Mouse (Mus musculus): ENCODE measurements around the gene Gprc5c. TPM values are rescaled to one million over a fixed set of nuclear protein-coding genes. Genes with fewer than 3 reads are reported as not detected.
A peak's percentile ranks its signal among the peaks of the same experiment; 100 is the strongest.
"Not testable (repeated sequence)": the region's sequence is repeated elsewhere in the genome, so short reads cannot be mapped to it uniquely, and the experiment has no call there.

Gprc5c gene
- total RNA-seq, 2 experiments from 2014 or later = not detected

GRCm38 (mm10) chr11:114890542-114890941 is 39.6 kb downstream of the Gprc5c start:
- ATAC-seq (replicated peaks; ENCODE audit: low FRiP score, poor library complexity, severe bottlenecking) = no peak

- ATAC-seq (replicated peaks; ENCODE audit: low FRiP score, poor library complexity, severe bottlenecking) = no peak
Observed at GRCm38 (mm10) chr11:114896085-114896484, 45.1 kb downstream of the Gprc5c start.

GRCm38 (mm10) chr11:114898026-114898425 is 47.1 kb downstream of the Gprc5c start:
- ATAC-seq (replicated peaks; ENCODE audit: low FRiP score, poor library complexity, severe bottlenecking) = no peak

GRCm38 (mm10) chr11:114903224-114903623 is 52.3 kb downstream of the Gprc5c start:
- no peak for ATAC-seq (replicated peaks; ENCODE audit: low FRiP score, poor library complexity, severe bottlenecking)

GRCm38 (mm10) chr11:114907567-114907966 is 56.6 kb downstream of the Gprc5c start:
- no peak for ATAC-seq (replicated peaks; ENCODE audit: low FRiP score, poor library complexity, severe bottlenecking)

- no peak for ATAC-seq (replicated peaks; ENCODE audit: low FRiP score, poor library complexity, severe bottlenecking)
Observed at GRCm38 (mm10) chr11:114908086-114908485, 57.1 kb downstream of the Gprc5c start.

- not testable (repeated sequence) for ATAC-seq (replicated peaks; ENCODE audit: low FRiP score, poor library complexity, severe bottlenecking)
Observed at GRCm38 (mm10) chr11:114909538-114909937, 58.6 kb downstream of the Gprc5c start.

GRCm38 (mm10) chr11:114912847-114913246 is 61.9 kb downstream of the Gprc5c start:
- 0 out of 2 replicates have a peak, but pooled peaks have one; percentile 43 for ATAC-seq (replicated peaks; ENCODE audit: low FRiP score, poor library complexity, severe bottlenecking)

- no peak for ATAC-seq (replicated peaks; ENCODE audit: low FRiP score, poor library complexity, severe bottlenecking)
Observed at GRCm38 (mm10) chr11:114914978-114915377, 64.0 kb downstream of the Gprc5c start.

- ATAC-seq (replicated peaks; ENCODE audit: low FRiP score, poor library complexity, severe bottlenecking) = no peak
Observed at GRCm38 (mm10) chr11:114917120-114917519, 66.2 kb downstream of the Gprc5c start.

Other genes starting within 250 kb of the Gprc5c start
- gene Rpl38, start 182.6 kb upstream of the Gprc5c start, total RNA-seq (2015; ENCODE audit: low replicate concordance) = 369 and 378 TPM in 2 replicates
- gene Rpl38, start 182.6 kb upstream of the Gprc5c start, total RNA-seq (2017; ENCODE audit: low replicate concordance) = 367 and 731 TPM in 2 replicates
- gene Ttyh2, start 175.7 kb upstream of the Gprc5c start, total RNA-seq (2015; ENCODE audit: low replicate concordance) = 1.3 and 1.8 TPM in 2 replicates
- gene Ttyh2, start 175.7 kb upstream of the Gprc5c start, total RNA-seq (2017; ENCODE audit: low replicate concordance) = 1.6 and 2.4 TPM in 2 replicates
- not detected in 2 replicates for gene Dnaic2, start 123.7 kb upstream of the Gprc5c start, total RNA-seq (2015; ENCODE audit: low replicate concordance)
- not detected in 2 replicates for gene Dnaic2, start 123.7 kb upstream of the Gprc5c start, total RNA-seq (2017; ENCODE audit: low replicate concordance)
- gene Kif19a, start 85.8 kb upstream of the Gprc5c start, total RNA-seq (2015; ENCODE audit: low replicate concordance) = not detected in 2 replicates
- gene Kif19a, start 85.8 kb upstream of the Gprc5c start, total RNA-seq (2017; ENCODE audit: low replicate concordance) = not detected in 2 replicates
- gene Btbd17, start 55.2 kb upstream of the Gprc5c start, total RNA-seq (2015; ENCODE audit: low replicate concordance) = not detected in 2 replicates
- gene Btbd17, start 55.2 kb upstream of the Gprc5c start, total RNA-seq (2017; ENCODE audit: low replicate concordance) = not detected in 2 replicates
- not detected in 2 replicates for gene Gpr142, start 52.2 kb upstream of the Gprc5c start, total RNA-seq (2015; ENCODE audit: low replicate concordance)
- not detected in 2 replicates for gene Gpr142, start 52.2 kb upstream of the Gprc5c start, total RNA-seq (2017; ENCODE audit: low replicate concordance)
- 2.1 and 4.3 TPM in 2 replicates for gene Cd300a, start 38.9 kb downstream of the Gprc5c start, total RNA-seq (2015; ENCODE audit: low replicate concordance)
- gene Cd300a, start 38.9 kb downstream of the Gprc5c start, total RNA-seq (2017; ENCODE audit: low replicate concordance) = 2.9 and 6.0 TPM in 2 replicates
- gene Cd300lb, start 83.2 kb downstream of the Gprc5c start, total RNA-seq (2015; ENCODE audit: low replicate concordance) = 5.0 and 10.1 TPM in 2 replicates
- 1.8 and 2.3 TPM in 2 replicates for gene Cd300lb, start 83.2 kb downstream of the Gprc5c start, total RNA-seq (2017; ENCODE audit: low replicate concordance)
- not detected in 2 replicates for gene Cd300c, start 118.0 kb downstream of the Gprc5c start, total RNA-seq (2015; ENCODE audit: low replicate concordance)
- gene Cd300c, start 118.0 kb downstream of the Gprc5c start, total RNA-seq (2017; ENCODE audit: low replicate concordance) = not detected in 2 replicates
- 2.9 and 6.8 TPM in 2 replicates for gene Cd300ld, start 138.8 kb downstream of the Gprc5c start, total RNA-seq (2015; ENCODE audit: low replicate concordance)
- 3.0 and 4.2 TPM in 2 replicates for gene Cd300ld, start 138.8 kb downstream of the Gprc5c start, total RNA-seq (2017; ENCODE audit: low replicate concordance)
- 8.0 and 12.6 TPM in 2 replicates for gene Cd300c2, start 150.7 kb downstream of the Gprc5c start, total RNA-seq (2015; ENCODE audit: low replicate concordance)
- 2.3 and 8.6 TPM in 2 replicates for gene Cd300c2, start 150.7 kb downstream of the Gprc5c start, total RNA-seq (2017; ENCODE audit: low replicate concordance)
- gene Cd300ld2, start 165.0 kb downstream of the Gprc5c start, total RNA-seq (2015; ENCODE audit: low replicate concordance) = not detected in 2 replicates
- gene Cd300ld2, start 165.0 kb downstream of the Gprc5c start, total RNA-seq (2017; ENCODE audit: low replicate concordance) = not detected in 2 replicates
- gene Cd300ld4, start 175.9 kb downstream of the Gprc5c start, total RNA-seq (2015; ENCODE audit: low replicate concordance) = not detected in 2 replicates
- not detected in 2 replicates for gene Cd300ld4, start 175.9 kb downstream of the Gprc5c start, total RNA-seq (2017; ENCODE audit: low replicate concordance)
- gene Cd300ld5, start 186.6 kb downstream of the Gprc5c start, total RNA-seq (2015; ENCODE audit: low replicate concordance) = 5.8 and 11.7 TPM in 2 replicates
- gene Cd300ld5, start 186.6 kb downstream of the Gprc5c start, total RNA-seq (2017; ENCODE audit: low replicate concordance) = not detected in 2 replicates
- gene Cd300ld3, start 197.3 kb downstream of the Gprc5c start, total RNA-seq (2015; ENCODE audit: low replicate concordance) = 5.8 and 11.7 TPM in 2 replicates
- gene Cd300ld3, start 197.3 kb downstream of the Gprc5c start, total RNA-seq (2017; ENCODE audit: low replicate concordance) = 4.1 and 5.7 TPM in 2 replicates
- gene Cd300e, start 211.0 kb downstream of the Gprc5c start, total RNA-seq (2015; ENCODE audit: low replicate concordance) = 0.36 and 3.8 TPM in 2 replicates
- not detected in 2 replicates for gene Cd300e, start 211.0 kb downstream of the Gprc5c start, total RNA-seq (2017; ENCODE audit: low replicate concordance)
- gene Rab37, start 240.3 kb downstream of the Gprc5c start, total RNA-seq (2015; ENCODE audit: low replicate concordance) = 1.1 and 10.5 TPM in 2 replicates
- gene Rab37, start 240.3 kb downstream of the Gprc5c start, total RNA-seq (2017; ENCODE audit: low replicate concordance) = 4.0 and 5.8 TPM in 2 replicates